Mouse (Mus musculus): ENCODE data around the gene St6gal1.

DNA sequence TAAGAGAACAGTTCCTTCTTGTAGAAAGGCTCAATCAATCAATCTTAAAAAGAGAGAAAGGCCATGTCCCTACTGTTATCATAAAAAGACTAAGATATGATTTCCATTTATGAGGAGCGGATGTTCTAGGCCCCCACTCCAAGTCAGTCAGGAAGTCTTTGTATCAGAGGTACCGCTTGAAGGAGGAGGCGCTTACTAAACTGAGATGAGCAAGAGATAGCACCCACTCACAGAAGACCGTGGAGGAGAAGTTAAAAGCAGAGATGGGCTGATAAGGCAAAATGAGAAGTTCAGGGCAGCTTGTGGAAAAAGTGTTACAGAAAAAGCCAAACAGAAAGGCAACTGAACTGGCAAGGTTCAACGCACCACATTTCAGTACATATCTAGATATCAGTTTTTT lies 49.7 kb upstream of the St6gal1 start:
- no peak for TF ChIP-seq CTCF (IDR thresholded peaks at IDR 0.05; ENCODE audit: borderline replicate concordance, extremely low read depth, insufficient read depth, insufficient read length)
- TF ChIP-seq POLR2A (IDR thresholded peaks at IDR 0.05; ENCODE audit: borderline replicate concordance, extremely low read depth, insufficient read depth, insufficient read length, poor library complexity, severe bottlenecking): no peak

Data from brain, embryonic 14.5 days (tissue).